Mouse (Mus musculus) G1E (cell line): ENCODE results near the gene Thrb.

ENCODE experiments used
- CTCF ChIP-seq: IDR thresholded peaks from 2 replicates; pipeline ENCODE4 v1.5.1; 2012; ENCODE audit warnings: low read depth, low read length, inconsistent platforms, mixed read lengths
- GATA2 ChIP-seq: IDR thresholded peaks from 2 replicates; pipeline ENCODE4 v1.6.1; 2012; ENCODE audit warnings: low read depth, low read length, inconsistent platforms, borderline replicate concordance
- TAL1 ChIP-seq: conservative IDR thresholded peaks from 2 replicates; pipeline ENCODE4 v1.6.1; 2012; ENCODE audit warnings: low read depth, low read length, inconsistent platforms, mixed read lengths

DNA sequence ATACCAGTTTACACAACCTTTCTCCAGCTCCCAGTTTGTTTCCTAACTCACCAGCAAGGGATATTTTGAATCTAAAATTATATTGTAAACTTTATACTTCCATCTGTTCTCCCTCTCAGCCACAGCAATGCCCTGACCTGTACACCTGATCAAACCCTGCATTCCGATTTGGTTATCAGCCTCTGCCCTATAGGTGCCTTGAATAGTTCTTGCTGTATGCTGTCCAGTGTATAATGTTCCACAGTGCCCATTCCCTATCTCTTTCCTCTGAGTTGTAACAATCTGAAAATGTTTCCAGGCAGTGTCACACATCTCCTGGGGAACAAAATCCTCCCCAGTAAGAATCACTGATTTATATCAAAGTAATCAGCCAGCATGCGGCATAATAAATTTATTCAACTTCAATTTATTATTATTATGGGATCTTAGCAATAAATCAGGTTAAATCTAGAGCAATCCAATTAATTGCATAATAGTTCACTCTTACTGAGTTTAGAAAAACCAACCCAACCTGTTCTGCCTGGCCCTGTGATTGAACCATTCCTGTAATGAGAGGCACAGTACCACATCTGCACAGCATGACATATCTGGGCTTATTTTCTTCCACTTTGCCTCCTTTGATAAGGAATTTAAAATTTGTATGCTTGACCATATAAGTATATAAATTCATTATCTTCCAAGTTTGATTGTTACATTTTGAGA is 73.2 kb downstream of the Thrb start:
- TF ChIP-seq CTCF (no peak), TAL1 (no peak), GATA2 (no peak)
